Mouse (Mus musculus): ENCODE data around the gene Tecrl. TPM values are rescaled to one million over a fixed set of nuclear protein-coding genes. Genes with fewer than 3 reads are reported as not detected.

Gene Tecrl
- 10 to 100 TPM; 77.0 to 91.4 (median 85.0) TPM for total RNA-seq (2022)

DNA sequence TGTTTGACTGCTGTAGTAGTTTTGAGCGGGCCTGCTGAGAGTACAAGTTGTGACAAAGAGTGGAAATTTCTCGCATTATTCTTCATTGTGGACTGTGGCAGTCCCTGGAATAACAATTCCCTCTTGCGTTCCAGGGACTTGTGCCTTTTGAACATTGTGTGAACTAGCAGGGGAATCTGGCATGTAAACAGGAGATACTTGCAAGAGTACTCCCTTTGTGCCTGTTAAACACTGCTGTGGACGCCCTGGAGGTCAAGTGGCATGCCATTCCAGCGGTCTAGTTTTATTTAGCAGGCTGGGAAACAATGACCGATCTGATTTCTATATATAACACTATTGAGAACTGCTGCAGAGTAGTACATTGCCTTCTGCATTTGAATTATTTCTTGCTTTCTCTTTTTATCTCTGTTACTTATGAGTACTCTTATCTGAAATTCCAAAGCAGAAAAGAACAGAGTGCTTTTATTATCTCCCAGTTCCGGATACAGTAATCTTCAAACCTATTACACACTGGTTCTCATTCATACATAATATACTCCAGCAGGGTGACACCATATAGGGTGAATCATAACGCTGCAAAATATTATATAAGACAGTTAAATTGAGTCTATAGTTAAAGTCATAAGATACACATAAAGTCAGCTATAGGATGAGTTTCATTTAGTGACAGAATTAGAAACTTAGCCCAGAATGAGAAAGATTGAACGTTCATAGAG is at the start of gene Tecrl:
Gene Tecrl, minus strand, starts transcription at position 350 of the 716 bp plus-strand sequence.
- peak; percentile 58 for DNase-seq (ENCODE audit: low spot score)

DNA sequence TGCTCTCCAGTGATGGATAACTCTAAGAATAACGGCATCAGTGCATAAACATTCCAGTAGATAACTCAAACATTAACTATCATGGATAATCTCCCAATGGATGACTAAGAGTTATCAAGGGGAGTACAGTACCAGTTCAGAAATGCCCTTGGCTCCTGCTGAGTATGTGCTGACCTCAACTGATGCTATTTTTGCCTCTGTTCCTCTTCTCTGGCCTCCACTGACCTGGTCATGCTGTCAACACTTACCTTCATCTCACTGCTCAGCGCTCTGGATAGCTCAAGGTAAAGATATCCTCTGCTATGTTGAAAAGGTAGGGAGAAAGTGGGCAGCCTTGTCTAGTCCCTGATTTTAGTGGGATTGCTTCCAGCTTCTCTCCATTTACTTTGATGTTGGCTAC is 30.0 kb upstream of the Tecrl start:
- DNase-seq (ENCODE audit: low spot score): peak; percentile 24

- no peak for DNase-seq (ENCODE audit: low spot score)
Measured at GRCm38 (mm10) chr5:83351615-83352014, 3.4 kb downstream of the Tecrl start.

- no peak for DNase-seq (ENCODE audit: low spot score)
Measured at GRCm38 (mm10) chr5:83339144-83339543, 15.9 kb downstream of the Tecrl start.

- no peak for DNase-seq (ENCODE audit: low spot score)
Measured at GRCm38 (mm10) chr5:83267148-83267776, 87.7 kb downstream of the Tecrl start.

DNA sequence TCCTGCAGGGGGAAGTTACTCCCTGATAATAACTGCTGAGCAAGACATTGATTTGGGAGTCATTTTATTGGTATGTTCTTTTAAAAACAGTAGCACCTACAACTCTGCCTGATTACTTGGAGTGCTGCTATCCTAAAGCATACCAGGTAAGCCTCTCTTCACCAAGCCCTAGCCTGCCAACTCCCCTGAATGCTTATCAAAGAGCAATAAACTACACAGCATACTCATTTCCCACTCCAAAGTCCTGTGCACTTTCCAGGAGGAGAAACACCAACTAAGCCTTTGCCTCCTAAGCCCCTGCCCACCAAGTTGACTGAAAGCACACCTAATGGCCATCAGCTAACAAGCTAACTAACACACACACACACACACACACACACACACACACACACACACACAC is 94.9 kb downstream of the Tecrl start:
- DNase-seq (ENCODE audit: low spot score): no peak

DNA sequence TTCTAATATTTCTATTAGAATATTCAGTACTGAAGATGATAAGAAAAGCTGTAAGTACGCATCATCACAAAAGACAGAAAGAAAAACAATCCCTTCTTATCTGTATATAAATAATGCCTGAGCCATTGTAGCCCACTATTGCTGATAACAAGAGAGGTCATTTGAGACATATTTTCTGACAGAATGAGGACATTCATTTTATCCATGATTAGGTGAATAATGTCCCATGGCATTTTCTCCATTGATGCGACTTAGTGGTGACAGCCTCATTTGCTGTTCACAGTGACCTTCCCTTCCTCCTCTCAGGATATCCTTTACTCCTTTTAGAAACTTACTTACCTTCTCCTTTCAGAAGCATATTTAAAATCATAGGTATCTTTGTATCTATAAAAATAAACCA is 100.9 kb downstream of the Tecrl start:
- no peak for DNase-seq (ENCODE audit: low spot score)

DNA sequence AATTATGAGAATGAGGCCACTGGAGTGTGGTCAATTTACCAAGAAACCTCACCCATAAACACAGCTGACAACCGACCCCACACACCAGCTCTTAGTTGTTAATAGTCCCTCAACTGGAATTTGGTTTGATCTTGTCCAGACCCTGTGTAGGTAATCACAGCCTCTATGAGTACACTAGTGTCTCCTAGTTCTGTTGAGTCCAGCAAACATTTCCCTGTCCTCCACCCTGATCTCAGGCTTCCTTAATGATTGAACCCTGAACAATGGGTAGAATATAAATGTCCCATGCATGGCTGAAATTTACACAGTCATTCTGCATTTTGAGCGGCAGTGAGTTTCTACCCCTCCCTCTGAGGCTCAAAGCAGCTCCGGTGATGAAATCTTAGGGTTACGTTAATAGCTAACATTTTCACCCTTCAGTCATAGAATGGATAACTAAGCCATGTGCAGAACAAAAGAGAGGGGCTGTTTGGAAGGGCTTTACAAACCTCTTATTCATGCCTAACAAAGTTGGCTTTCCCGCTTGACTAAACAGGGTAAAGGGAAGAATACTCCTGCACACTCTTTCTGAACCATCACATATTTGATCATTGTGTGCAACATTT is 116.0 kb downstream of the Tecrl start:
- DNase-seq (ENCODE audit: low spot score): no peak
